Mouse (Mus musculus): ENCODE results near the gene Map3k11.

GRCm38 (mm10) chr19:5641641-5642040 is 46.9 kb upstream of the Map3k11 start:
- TF ChIP-seq CTCF (IDR thresholded peaks at IDR 0.05) (no peak), POLR2A (IDR thresholded peaks at IDR 0.05; ENCODE audit: insufficient read depth, low read depth, low read length) (no peak)
